Mouse (Mus musculus): ENCODE data around the gene Jun.

Gene Jun

DNA sequence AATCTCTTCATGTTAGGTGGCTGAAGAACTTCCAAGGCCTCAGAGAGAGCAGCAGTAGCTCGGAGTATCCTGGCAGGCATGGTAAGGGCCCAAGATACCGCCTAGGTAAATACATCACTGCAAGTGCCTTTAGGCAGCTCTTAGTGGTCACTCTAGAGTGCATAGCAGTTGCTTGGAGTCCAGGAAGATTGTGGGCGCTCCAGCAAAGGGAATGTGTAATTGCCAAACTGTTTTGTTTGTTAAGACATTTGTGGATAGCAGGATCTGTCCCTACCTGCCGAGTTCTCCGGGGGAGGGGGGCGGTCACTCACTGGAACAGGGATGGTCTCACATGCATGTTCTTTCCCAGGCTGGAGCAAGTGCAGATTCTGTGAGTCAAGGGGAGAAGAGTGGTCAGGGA lies 22.3 kb upstream of the Jun start:
- in situ Hi-C loops (cut with MseI, MboI), result no loop called here

DNA sequence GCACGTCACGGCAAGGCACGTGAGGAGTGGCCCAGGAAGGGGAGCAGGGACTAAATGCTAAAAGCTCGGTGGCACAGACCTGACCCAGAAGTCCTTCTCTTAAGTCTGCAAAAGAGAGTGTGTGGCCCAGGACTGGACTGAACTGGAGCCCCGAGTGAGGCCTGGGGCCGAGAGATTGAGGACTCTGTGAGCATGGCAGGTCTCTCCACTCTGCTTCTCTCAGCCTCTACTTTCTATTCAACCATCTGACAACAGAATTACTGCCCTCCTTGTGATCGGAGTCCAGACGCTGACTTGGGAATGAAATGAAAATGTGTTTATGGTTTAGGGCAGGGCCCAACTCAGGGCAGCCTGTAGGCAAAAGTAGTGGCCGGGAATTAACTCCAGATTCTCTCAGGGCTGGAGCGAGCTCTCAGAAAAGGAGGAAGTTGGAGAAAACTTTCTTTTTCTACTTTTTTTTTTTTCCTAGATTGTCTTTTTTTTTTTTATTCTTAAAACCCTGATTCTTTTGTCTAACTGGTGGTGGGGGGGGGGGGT lies 21.3 kb upstream of the Jun start:
- in situ Hi-C loops (cut with MseI, MboI), result no loop called here

GRCm38 (mm10) chr4:95070407-95070806 lies 18.4 kb upstream of the Jun start:
- in situ Hi-C loops (cut with MseI, MboI), result no loop called here

- in situ Hi-C loops (cut with MseI, MboI), result no loop called here
Observed at GRCm38 (mm10) chr4:95068045-95068948, 16.3 kb upstream of the Jun start.

GRCm38 (mm10) chr4:95063609-95064210 lies 11.7 kb upstream of the Jun start:
- in situ Hi-C loops (cut with MseI, MboI), result no loop called here

- in situ Hi-C loops (cut with MseI, MboI), result no loop called here
Observed at GRCm38 (mm10) chr4:95062873-95063272, 10.9 kb upstream of the Jun start.

- in situ Hi-C loops (cut with MseI, MboI), result no loop called here
Observed at GRCm38 (mm10) chr4:95057264-95057663, 5.2 kb upstream of the Jun start.

GRCm38 (mm10) chr4:95055276-95055675 lies 3.3 kb upstream of the Jun start:
- in situ Hi-C loops (cut with MseI, MboI), result no loop called here

DNA sequence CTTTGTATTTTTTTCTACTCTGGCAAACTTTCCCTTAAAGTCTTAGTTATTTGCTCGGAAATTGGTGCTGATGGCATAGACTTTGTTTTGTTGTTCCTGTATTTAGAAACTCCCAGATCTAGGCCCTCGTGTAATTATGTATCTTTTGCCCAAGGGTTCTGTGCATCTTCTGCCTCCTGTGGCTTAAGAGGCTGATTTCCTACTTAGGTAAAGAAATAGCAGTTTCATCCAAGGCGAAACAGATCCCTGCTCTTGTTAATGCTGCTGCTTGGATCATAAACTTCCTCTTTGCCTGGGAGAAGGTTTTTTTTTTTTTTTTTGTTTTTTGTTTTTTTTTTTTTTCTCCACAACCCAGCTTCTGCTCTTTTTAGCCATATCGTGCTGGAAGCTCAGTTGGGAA lies 2.3 kb upstream of the Jun start:
- in situ Hi-C loops (cut with MseI, MboI), result no loop called here

- in situ Hi-C loops (cut with MseI, MboI), result no loop called here
Observed at GRCm38 (mm10) chr4:95053791-95054117, 1.7 kb upstream of the Jun start.

GRCm38 (mm10) chr4:95053041-95053790 lies 1.2 kb upstream of the Jun start:
- in situ Hi-C loops (cut with MseI, MboI), result no loop called here

DNA sequence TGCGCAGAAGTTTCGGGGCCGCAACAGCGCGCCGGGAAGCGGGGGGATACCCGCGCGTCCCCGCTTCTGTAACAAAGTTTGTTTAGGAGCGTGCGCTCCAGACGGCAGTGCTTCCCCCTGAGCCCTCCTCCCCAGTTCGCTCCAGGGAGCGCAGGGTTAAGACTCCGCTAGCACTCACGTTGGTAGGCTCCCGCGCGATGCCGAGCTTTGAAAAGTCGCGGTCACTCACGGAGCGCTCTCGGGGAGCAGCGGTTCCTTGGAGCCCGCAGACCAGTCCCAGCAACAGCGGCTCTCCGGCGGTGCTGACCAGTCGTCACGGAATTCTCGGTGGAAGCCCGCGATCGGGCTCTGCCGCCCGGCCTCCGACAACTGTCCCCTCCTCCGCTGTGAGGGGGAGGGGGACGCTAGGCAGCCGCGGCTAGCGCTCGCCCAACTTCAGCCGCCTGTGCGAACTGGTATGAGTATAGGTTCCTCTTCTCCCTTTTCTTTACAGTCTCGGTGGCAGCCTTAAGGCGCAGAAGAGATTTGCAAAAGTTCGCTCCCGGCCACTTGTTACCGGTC lies 631 bp downstream of the Jun start:
- in situ Hi-C loops (cut with MseI, MboI), result no loop called here

- in situ Hi-C loops (cut with MseI, MboI), result no loop called here
Observed at GRCm38 (mm10) chr4:95050518-95051278, 1.3 kb downstream of the Jun start.

DNA sequence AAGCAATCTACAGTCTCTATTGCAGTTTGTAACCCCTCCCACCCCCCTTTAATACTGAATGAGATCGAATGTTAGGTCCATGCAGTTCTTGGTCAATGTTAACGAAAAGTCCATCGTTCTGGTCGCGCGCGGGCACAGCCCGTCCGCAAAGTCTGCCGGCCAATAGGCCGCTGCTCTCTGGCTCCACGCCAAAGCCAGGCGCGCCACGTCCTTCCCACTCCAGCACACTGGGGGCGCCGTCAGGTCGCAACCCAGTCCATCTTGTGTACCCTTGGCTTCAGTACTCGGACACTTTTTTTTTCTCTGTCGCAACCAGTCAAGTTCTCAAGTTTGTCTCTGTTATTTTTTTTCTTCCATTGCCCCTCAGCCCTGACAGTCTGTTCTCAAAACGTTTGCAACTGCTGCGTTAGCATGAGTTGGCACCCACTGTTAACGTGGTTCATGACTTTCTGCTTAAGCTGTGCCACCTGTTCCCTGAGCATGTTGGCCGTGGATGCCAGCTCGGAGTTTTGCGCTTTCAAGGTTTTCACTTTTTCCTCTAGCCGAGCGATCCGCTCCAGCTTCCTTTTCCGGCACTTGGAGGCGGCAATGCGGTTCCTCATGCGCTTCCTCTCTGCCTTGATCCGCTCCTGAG lies 2.0 kb downstream of the Jun start:
- in situ Hi-C loops (cut with MseI, MboI), result no loop called here

GRCm38 (mm10) chr4:95049153-95049552 lies 2.9 kb downstream of the Jun start:
- in situ Hi-C loops (cut with MseI, MboI), result no loop called here

- in situ Hi-C loops (cut with MseI, MboI), result no loop called here
Observed at GRCm38 (mm10) chr4:95048731-95049100, 3.3 kb downstream of the Jun start.

DNA sequence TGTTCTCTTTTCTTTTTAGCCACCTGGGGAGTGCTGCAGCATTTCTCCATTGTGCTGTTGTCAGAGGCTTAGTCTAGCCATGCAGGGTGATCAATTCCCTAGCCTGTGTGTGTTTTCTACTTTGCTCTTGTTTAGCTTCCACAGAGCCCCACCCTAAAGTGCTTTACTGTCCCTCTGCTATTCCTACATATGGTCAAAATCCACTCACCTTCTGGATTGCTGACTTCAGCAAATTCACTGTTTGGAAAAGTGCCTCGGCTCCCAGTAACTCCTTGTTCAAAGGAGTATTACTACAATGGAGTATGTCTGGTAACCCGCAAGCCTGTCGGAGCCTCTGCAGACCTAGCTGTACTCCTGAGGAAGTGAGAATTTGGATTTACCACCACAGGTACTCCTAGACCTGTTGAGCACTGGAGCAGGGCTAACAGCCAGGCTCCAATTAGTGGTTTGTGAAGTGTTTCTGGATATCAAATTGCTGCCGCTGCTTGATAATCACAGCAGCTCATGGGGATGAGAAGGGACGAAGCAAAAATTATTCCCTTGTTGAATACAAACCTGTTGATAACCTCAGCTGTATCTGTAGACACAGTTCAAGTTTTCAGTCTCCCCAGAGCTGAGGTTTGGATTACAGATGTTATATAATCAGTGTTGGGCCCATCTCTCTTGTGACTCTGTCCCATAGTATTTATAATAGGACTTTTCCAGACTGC lies 3.8 kb downstream of the Jun start:
- in situ Hi-C loops (cut with MseI, MboI), result no loop called here

DNA sequence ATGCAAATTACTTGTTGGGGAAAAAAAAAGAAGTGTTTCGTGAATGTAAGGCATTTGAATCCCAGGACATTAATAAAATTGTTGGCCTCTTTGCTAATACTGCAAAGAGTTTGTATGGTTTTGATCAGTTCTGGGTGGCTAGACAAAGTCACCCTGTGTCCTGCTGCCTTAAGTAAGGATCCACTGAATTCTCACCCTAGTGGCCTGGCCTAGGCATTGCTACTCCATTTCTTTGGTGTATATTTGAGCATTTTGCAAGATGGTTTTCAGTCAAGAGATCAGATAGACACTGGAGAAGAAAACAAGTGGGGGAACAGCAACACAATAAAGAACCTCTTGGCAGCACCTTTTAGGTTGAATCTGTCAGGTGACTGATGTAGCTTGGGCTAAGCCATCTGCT lies 6.9 kb downstream of the Jun start:
- in situ Hi-C loops (cut with MseI, MboI), result no loop called here

GRCm38 (mm10) chr4:95044721-95045120 lies 7.3 kb downstream of the Jun start:
- in situ Hi-C loops (cut with MseI, MboI), result no loop called here

DNA sequence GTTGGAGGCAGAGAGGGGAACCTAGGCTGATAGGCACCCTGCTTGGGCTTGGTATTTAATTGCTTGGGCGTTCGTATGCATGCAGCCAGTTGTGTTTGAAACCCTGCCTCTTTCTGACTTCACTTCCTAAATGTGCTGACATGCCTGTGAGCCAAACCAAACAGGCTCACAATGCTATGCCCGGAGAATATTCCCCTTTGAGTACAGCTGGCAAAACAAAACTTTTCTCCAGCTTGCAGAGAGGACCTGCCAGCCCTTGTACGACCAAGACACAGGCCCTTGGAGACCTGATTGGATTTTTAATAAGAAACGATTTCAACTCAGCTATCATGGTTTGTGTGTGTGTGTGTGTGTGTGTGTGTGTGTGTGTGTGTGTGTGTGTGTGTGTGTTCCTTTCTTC lies 14.0 kb downstream of the Jun start:
- in situ Hi-C loops (cut with MseI, MboI), result no loop called here

Data from mouse trophoblast stem cell (cell line).